Mouse (Mus musculus): Measurements from ENCODE around the gene Zscan20.

GRCm38 (mm10) chr4:128617363-128618120 is 7.6 kb upstream of the Zscan20 start:
- TF ChIP-seq CTCF (IDR thresholded peaks at IDR 0.05; ENCODE audit: low read depth, low read length) (no peak), POLR2A (IDR thresholded peaks at IDR 0.05; ENCODE audit: borderline replicate concordance, low read depth, low read length) (no peak)
